Mouse (Mus musculus) heart, adult 2 months (tissue): ENCODE measurements around the gene Retnlb. TPM values are rescaled to one million over a fixed set of nuclear protein-coding genes. Genes with fewer than 3 reads are reported as not detected.
"Not testable (repeated sequence)": the region's sequence is repeated elsewhere in the genome, so short reads cannot be mapped to it uniquely, and the experiment has no call there.

Experiments used
- DNase-seq, 2 experiments: peaks; one replicate each; pipeline ENCODE4 v3.0.0; 2021
- H3K27ac ChIP-seq: fragments of 200-600 bp; 2 replicates; pipeline ENCODE4 v1.8.1; 2022
- H3K27me3 ChIP-seq: fragments of 200-500 bp; 2 replicates; pipeline ENCODE4 v1.6.1; 2012; ENCODE audit warnings: mild to moderate bottlenecking, low read length, inconsistent platforms, mixed read lengths; ENCODE audit not compliant: control insufficient read depth, insufficient read depth
- H3K36me3 ChIP-seq: fragments of 200-500 bp; 2 replicates; pipeline ENCODE4 v1.6.1; 2012; ENCODE audit warnings: low read length, inconsistent platforms; ENCODE audit not compliant: control insufficient read depth, insufficient read depth
- H3K4me1 ChIP-seq: fragments of 200-500 bp; 2 replicates; pipeline ENCODE4 v1.6.1; 2011; ENCODE audit warnings: low read length; ENCODE audit not compliant: control insufficient read depth, insufficient read depth
- H3K4me3 ChIP-seq: fragments of 200-600 bp; 2 replicates; pipeline ENCODE4 v1.8.1; 2022
- H3K79me2 ChIP-seq: fragments of 200-500 bp; replicated peaks from 2 replicates; pipeline ENCODE4 v1.6.1; 2012; ENCODE audit warnings: mild to moderate bottlenecking, inconsistent platforms, low read length, moderate library complexity, mixed read lengths; ENCODE audit not compliant: control insufficient read depth, insufficient read depth
- H3K9ac ChIP-seq: fragments of 200-500 bp; 2 replicates; pipeline ENCODE4 v1.6.1; 2012; ENCODE audit warnings: low read depth, mild to moderate bottlenecking, control low read depth, inconsistent platforms, low read length, mixed read lengths
- CTCF ChIP-seq: fragments of 200-600 bp; IDR thresholded peaks from 2 replicates; pipeline ENCODE4 v1.8.1; 2022; ENCODE audit warnings: antibody characterized with exemption, mild to moderate bottlenecking, moderate library complexity
- EP300 ChIP-seq: fragments of 200-500 bp; IDR thresholded peaks from 2 replicates; pipeline ENCODE4 v1.6.1; 2011; ENCODE audit warnings: low read depth, low read length, control low read depth; ENCODE audit not compliant: insufficient read depth
- POLR2A ChIP-seq: fragments of 200-500 bp; IDR thresholded peaks from 2 replicates; pipeline ENCODE4 v1.6.1; 2011; ENCODE audit warnings: mild to moderate bottlenecking, low read depth, low read length, control low read depth; ENCODE audit not compliant: insufficient read depth
- WGBS: fragments of 180-500 bp; shearing (Covaris S2); methylation state at CpG from one replicate; pipeline ENCODE4 v1.1.7; 2018; 5-methylcytosine and 5-hydroxymethylcytosine counted together
- intact Hi-C: fragments of 180-260 bp; cut with DNase I; formaldehyde crosslinking; loops from one replicate; pipeline ENCODE4 v1.15.1; 2025
- polyA plus RNA-seq: library from polyadenylated mRNA; depleted of rRNA; stranded (reverse); fragments of >200 nt; gene quantifications from 2 replicates; pipeline ENCODE4 v1.2.3, GENCODE M21; 2012
- total RNA-seq, 2 experiments: library from RNA; stranded (reverse); gene quantifications; 2 replicates each; pipeline ENCODE4 v1.2.3; 2021

The Retnlb gene
- total and polyA plus RNA-seq, 3 experiments = not detected

GRCm38 (mm10) chr16:48811881-48812436 lies 4.7 kb upstream of the Retnlb start:
- intact Hi-C loops = no loop called here
- Histone ChIP-seq H3K9ac (no peak overlapping the region), H3K4me1 (no peaks in the 10 kb centered on the region), H3K36me3 (no peaks in the 10 kb centered on the region), H3K27me3 (no peaks in the 10 kb centered on the region), H3K79me2 (no peaks in the 10 kb centered on the region), H3K4me3 (no peak overlapping the region), H3K27ac (no peak overlapping the region)
- no peak for DNase-seq
- TF ChIP-seq POLR2A = no peak
- no peak for TF ChIP-seq EP300
- WGBS = 49% methylated on average over 7 of the region's 7 CpGs

GRCm38 (mm10) chr16:48818524-48818923 lies 1.9 kb downstream of the Retnlb start:
- Histone ChIP-seq H3K36me3 (no peaks in the 10 kb centered on the region), H3K9ac (no peak overlapping the region), H3K79me2 (no peaks in the 10 kb centered on the region), H3K4me1 (no peaks in the 10 kb centered on the region), H3K27ac (no peak overlapping the region), H3K4me3 (no peak overlapping the region), H3K27me3 (no peaks in the 10 kb centered on the region)
- no peak for TF ChIP-seq CTCF
- no peak for TF ChIP-seq POLR2A
- no peak for TF ChIP-seq EP300
- DNase-seq = no peak
- WGBS = 85% methylated on average over 6 of the region's 6 CpGs
- intact Hi-C loops = no loop called here

DNA sequence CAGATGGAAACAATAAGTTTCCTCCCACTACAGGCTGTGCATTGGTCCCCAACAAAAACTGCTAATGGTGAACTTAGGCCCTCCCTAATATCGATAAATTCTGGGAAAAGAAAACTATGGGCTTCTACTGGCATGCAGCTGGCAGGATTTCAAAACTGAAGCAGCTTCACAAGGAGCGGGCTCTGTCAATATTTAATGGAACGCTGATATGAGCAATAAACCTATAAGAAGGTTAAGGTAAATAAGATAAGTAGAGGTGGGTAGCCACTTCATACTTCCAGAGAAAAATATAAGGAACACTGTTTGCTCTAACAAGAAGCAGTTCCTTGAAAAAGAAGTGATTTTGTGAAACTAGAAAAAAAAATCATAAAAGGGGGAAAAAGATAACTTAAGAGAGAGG lies 9.8 kb downstream of the Retnlb start:
- Histone ChIP-seq H3K4me1 (no peaks in the 10 kb centered on the region), H3K27me3 (no peaks in the 10 kb centered on the region), H3K36me3 (no peaks in the 10 kb centered on the region), H3K9ac (no peak overlapping the region), H3K27ac (no peak overlapping the region), H3K4me3 (no peak overlapping the region), H3K79me2 (no peaks in the 10 kb centered on the region)
- WGBS = 75% methylated on average over 3 of the region's 3 CpGs
- intact Hi-C loops = no loop called here
- TF ChIP-seq POLR2A = no peak
- TF ChIP-seq EP300 = no peak
- no peak for TF ChIP-seq CTCF
- DNase-seq = no peak

GRCm38 (mm10) chr16:48827625-48828024 lies 11.0 kb downstream of the Retnlb start:
- no peaks in the 10 kb centered on the region for H3K4me1 ChIP-seq
- 51% methylated on average over 1 of the region's 1 CpGs for WGBS
- H3K27me3 ChIP-seq = no peaks in the 10 kb centered on the region
- H3K36me3 ChIP-seq = no peaks in the 10 kb centered on the region
- H3K79me2 ChIP-seq = no peaks in the 10 kb centered on the region
- no peak overlapping the region for H3K27ac ChIP-seq
- intact Hi-C loops = no loop called here
- TF ChIP-seq EP300 (no peak), POLR2A (no peak), CTCF (no peak)
- no peak for DNase-seq
- H3K4me3 ChIP-seq = no peak overlapping the region
- H3K9ac ChIP-seq = no peak overlapping the region

DNA sequence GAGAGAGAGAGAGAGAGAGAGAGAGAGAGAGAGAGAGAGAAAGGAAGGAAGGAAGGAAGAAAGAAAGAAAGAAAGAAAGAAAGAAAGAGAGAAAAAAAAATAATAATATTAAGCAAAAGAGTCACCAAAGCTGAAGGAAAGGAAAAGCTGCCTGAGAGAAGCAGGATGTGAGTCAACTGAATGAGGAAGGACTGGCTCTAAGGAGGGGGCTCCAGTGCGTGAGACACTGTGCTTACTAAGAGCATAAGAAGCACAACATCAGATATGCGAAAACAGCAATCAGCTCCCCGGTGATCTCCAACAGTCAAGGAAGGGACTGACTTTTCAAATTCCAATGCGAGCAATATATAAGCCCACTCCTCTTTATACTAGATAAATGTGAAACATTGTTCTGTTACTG lies 12.4 kb downstream of the Retnlb start:
- Histone ChIP-seq H3K4me3 (no peak overlapping the region), H3K4me1 (no peaks in the 10 kb centered on the region), H3K27me3 (no peaks in the 10 kb centered on the region), H3K27ac (no peak overlapping the region), H3K79me2 (no peaks in the 10 kb centered on the region), H3K36me3 (no peaks in the 10 kb centered on the region), H3K9ac (no peak overlapping the region)
- intact Hi-C loops = no loop called here
- 44% methylated on average over 4 of the region's 4 CpGs for WGBS
- no peak for TF ChIP-seq POLR2A
- no peak for TF ChIP-seq CTCF
- TF ChIP-seq EP300 = no peak
- no peak for DNase-seq

DNA sequence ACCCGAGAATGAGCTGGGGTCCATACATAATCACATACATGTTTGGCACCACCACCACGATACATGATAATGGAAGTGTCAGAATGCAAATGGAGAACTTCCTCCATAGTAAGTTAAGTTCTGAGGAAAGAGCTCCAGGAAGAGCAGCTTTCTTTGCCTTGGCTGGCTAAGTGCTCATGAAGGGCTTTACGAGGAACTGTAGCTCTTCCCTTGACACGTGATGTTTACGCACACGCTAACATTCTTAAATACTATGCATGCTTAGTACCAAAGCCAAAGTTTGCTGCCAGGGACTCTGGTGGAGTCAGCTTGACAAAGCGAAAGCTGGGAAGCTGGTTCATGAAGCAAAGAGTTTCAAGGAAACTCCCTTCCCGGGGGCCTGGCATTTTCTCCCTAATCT lies 15.4 kb downstream of the Retnlb start:
- H3K4me1 ChIP-seq = no peaks in the 10 kb centered on the region
- WGBS = 67% methylated on average over 8 of the region's 8 CpGs
- H3K27me3 ChIP-seq = no peaks in the 10 kb centered on the region
- intact Hi-C loops = no loop called here
- no peak overlapping the region for H3K4me3 ChIP-seq
- no peaks in the 10 kb centered on the region for H3K79me2 ChIP-seq
- no peak overlapping the region for H3K9ac ChIP-seq
- TF ChIP-seq EP300 = no peak
- no peak for TF ChIP-seq POLR2A
- TF ChIP-seq CTCF = no peak
- no peak for DNase-seq
- no peaks in the 10 kb centered on the region for H3K36me3 ChIP-seq
- H3K27ac ChIP-seq = no peak overlapping the region

- WGBS = 30% methylated on average over 1 of the region's 1 CpGs
- DNase-seq, H3K27ac ChIP-seq, H3K4me3 ChIP-seq, H3K27me3 ChIP-seq, H3K9ac ChIP-seq, H3K4me1 ChIP-seq, H3K36me3 ChIP-seq, H3K79me2 ChIP-seq, intact Hi-C loops: not testable (repeated sequence)
Observed at GRCm38 (mm10) chr16:48833626-48834025, 17.0 kb downstream of the Retnlb start.
